Mouse (Mus musculus) heart, postnatal 14 days (tissue): ENCODE measurements around the gene Gm37240. TPM values are rescaled to one million over a fixed set of nuclear protein-coding genes. Genes with fewer than 3 reads are reported as not detected.
A peak's percentile ranks its signal among the peaks of the same experiment; 100 is the strongest.

Source experiments
- DNase-seq, 2 experiments: peaks; one replicate each; pipeline ENCODE4 v3.0.0; 2021 to 2022
- intact Hi-C: fragments of 180-260 bp; cut with DNase I; formaldehyde crosslinking; loops from one replicate; pipeline ENCODE4 v1.15.1; 2025
- total RNA-seq, 2 experiments: library from RNA; stranded (reverse); gene quantifications; 2 replicates each; pipeline ENCODE4 v1.2.3; 2021

The Gm37240 gene
- total RNA-seq, 2 experiments from 2014 or later: 39.0 to 42.7 TPM

DNA sequence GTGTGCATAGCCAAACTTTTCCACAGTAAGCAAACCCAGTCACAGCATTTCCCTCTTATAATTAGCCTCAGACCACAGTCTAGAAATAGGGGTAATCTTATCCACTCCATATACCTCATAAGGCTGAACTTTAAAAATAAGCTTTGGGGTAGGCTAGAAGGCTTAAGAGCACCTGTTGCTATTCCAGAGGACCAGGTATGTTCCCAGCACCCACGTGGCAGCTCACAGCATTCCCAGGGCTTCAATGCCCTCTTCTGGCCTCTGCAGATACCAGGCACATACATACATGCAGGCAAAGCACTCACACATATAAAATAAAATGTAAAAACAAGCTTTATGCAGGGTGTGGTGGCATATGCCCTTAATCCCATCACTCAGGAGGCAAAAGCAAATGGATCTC lies 53.7 kb downstream of the Gm37240 start:
- DNase-seq: no peak
- intact Hi-C loops: no loop called here

DNA sequence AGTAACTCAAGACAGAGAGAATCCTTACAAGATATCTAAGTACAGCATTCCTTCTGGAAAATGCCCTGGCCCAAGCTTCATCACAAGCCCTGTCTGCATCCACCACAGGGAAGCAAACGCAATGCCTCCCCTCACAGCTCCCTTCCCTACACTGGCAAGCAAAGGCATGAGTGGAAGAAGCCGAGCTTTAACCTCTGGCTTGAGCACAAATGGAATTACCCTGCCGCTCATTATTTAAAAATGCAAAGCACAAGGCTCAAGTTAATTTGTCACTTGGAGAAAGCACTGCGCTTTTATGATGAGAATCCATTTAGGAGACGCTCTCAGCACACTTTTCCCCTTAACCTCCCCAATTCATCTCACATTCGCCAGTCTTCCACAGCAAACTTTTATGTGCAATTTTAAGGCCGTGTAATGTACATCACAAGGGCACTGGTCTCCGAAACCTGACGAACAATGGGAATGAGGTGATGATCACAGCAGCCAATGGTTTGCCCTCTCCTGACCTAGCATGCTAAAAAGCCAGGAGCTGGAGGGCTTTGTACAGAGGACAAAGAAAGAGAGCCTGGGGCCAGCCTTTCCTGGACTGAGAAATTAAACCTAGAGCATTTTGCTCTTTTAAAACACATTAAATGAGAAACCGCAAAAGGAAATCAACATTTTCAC lies 54.7 kb downstream of the Gm37240 start:
- intact Hi-C loops: no loop called here
- no peak for DNase-seq

DNA sequence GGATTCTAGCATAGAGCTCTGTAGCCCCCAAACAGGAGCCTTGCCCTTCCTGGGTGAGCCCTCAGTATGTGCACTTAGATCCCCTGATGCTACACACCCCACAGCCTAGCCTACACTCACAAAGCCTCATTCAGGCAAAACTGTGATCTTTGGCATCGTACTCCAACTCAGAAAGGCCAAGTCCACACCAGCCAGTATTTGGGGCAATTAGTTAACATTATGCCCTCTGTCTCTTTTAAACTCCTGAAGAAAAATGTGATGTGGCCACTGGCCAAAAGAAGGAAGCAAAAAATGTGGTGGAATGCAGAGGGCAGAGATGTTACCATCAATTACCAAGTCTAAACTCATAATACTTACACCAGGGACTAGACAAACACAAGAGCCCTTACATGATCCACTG lies 55.5 kb downstream of the Gm37240 start:
- intact Hi-C loops: no loop called here
- no peak for DNase-seq

DNA sequence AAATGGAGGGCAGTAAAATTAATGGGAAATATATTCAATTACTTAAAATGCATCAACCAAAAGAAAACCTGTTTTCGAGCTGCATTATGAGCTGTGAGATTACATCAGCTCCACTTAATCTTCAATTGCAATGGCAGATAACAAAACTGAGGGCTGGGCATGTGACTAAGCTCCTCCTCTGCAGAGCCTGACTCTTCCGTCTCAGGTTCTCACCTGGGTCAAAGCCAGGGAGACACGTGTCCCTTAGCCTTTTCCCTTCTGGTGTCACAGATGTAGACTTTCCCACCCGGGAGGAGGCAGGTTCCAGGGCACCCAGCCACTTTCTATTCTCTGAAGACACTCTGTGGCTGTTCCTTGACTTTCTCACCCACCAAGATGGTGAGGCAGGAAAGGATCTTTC lies 58.3 kb downstream of the Gm37240 start:
- DNase-seq: peak in 1 of 2 experiments; percentile 7
- intact Hi-C loops: no loop called here

DNA sequence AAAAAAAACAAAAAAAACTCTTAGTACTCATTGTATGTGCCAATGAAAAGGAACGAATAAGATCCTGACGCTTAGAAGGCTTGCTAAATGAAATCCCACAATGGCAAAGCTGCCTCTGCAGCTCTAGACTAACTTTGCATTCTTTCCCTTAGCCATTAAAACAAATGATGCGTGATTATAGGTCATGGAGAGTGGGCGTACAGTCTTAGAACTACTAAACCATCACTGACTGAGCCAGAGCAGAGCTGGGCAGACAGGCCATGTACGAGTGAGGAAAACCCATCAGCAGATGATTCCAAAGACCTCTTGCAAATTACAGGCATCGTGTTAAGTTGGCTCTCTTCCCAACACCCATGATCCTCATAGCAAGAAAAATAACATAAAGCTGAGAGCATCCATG lies 59.5 kb downstream of the Gm37240 start:
- intact Hi-C loops: no loop called here
- no peak for DNase-seq

DNA sequence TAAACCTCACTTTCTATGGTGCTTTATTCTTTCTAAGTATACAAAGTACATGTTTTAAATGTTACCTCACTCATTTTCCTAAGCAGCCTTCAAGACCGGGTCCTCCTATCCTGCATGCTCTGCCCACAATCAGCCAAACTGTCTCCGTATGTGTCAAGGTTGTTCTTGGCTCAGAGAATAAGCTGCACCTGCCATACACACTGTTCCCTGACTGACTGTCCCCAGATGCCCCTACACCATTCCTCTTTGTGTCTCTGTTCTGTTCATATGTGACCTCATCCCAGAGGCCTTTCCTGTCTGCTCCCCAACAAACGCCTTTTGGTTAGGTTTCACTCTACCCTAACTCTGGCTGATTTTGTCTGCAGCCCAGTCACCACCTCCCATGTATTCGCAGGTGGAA lies 60.0 kb downstream of the Gm37240 start:
- intact Hi-C loops: no loop called here
- peak; percentile 7 to 23 for DNase-seq

DNA sequence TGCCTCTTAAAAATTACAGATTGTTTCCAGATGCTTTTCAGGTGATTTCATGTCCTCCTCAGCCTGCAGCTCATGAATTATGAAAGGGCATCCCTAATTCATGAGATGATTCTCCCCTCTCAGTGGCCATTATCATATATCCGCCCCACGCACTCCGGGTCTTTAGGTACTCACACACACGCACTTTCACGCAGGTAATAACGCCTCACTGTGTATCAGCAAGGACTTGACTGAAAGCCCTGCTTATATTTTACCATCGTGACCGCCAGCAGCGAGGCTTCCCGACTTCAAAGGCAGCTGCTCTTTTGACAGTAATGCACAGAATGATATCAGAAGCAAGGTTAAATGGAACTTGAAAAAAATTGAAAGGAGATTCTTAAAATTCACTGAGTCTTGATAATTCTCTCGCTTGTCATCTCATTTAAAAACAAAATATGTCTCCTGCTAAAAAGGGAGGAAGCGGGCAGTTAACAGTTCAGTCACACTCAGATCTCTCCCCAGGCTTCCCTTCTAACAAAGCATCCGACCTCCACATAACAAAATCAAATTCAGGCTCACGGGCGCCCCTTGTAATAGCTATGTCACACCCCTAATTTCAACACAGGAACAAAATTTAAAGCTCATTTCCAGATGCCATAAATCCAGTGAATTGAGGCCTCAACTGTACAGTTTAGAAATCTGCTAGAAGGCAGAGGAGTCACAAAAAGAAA lies 66.3 kb downstream of the Gm37240 start:
- intact Hi-C loops: no loop called here
- no peak for DNase-seq

DNA sequence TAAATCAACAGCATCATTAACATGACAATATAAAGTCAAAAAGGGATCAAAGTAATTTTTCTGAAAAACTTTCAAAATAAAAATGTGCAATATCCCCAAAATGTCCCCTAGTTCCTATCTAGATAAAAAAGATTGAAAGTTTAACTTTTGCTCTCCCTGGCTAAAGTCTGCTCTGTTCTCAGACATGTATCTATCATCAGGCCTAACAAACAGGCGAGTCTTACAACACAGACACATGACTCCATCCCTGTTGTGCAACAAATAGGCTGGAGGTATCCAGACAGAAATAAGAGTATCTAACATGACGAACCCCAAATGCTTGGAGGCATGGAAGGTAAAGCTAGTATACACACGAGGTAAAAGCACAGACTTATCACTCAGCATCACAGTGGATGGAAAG lies 68.0 kb downstream of the Gm37240 start:
- no peak for DNase-seq
- intact Hi-C loops: no loop called here

DNA sequence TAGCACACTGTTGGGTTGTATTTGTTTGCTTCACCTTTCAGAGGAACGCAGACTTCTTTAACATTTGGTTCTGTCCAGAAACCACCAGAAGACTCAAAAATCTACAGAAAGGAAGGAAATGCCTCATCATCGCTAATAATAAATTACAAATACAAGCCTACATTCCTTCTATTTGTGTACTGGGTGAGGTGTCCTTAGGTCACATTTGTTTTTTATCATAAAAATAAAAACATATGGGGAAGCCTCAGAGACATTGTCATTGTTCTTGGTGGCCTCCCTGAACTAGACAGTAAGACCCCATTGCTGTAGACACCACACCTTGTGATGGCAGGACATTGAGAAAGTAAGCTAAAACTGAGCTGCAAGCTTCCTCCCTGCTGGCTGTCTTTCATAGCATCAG lies 70.1 kb downstream of the Gm37240 start, which contains the start of gene Fam160a1:
Gene Fam160a1, minus strand, starts transcription at position 101 of the 400 bp plus-strand sequence.
- intact Hi-C loops: no loop called here
- no peak for DNase-seq

DNA sequence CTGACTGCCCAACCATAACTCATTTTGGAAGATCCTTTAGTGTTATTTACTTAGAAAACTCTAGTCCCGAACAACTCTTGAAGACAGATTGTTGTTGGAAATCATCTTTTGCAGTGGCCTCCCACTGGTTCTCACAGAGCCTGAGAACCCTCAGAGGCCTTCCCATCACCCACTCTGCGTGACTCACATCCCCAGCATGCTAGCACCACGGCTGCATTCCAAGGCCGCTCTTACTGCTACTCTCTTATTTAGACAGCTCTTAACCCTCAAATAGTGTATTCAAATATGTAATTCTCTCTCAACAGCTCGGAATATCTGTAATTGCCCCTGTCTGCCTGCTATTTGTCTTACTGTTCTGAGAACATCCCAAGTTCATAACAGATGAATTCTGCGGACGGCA lies 73.1 kb downstream of the Gm37240 start:
- intact Hi-C loops: no loop called here

DNA sequence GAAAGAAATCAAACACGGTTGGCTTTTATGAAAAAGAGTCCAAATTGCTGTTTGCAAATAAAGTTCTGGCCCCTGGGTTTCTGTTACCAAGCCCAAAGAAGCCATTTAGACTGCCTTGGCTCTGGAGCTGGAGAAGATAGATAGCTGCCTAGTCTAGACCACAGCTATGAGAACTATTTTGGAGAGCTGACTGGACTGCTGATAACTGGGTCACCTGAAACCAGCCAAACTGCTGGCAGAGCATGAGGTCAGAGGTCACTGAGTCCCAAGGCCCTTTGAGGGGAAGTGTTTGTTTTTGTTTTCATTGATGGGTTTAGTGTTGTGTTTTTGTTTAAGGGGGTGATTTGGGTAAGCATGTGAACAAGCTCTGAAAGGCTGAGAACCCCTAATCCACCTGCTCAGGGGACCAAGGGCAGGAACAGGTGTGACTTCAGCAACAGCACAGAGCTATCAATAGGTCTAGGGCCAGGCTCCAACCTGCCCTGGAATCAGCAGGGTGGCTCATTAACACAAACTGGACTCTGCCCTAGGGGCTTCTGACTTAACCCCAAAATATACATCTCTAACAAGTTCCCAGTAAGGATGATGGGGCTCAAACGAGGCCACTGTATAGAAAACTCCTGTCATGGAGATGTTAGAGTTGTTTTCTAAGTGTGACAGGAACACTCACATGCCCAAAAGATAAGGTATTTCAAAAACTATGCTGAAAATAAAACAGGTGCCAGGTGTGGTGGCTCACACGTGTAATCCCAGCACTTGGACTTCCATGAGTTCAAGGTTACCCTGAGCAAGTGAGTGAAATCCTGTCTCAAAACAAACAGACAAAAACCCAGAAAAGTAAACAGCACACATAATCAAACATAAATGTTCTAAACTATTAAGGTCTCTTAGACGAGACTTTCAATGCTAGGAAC lies 74.0 kb downstream of the Gm37240 start:
- intact Hi-C loops: no loop called here
- peak in 1 of 2 experiments; percentile 10 for DNase-seq

More for the DNA sequence above, 73.1 kb downstream of the Gm37240 start:
- DNase-seq: peak in 1 of 2 experiments; percentile 47

DNA sequence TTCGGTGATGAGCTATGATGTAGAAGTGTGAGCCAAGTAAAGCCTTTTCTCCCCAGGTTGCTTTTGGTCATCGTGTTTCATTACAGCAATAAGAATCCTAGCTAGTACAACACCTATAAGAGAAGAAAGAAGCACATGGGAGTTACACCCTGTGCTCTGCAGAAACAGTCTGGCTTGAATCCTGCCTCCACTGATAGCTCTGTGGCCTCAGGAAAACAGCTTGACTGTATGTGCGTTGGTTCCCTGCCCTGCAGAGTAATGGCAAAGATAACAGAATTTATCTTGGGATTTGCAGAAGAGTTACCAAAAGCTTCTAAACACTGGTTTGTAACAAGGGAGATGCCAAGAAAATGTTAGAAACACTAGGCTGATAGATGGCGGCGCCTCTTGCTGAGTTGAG lies 75.3 kb downstream of the Gm37240 start:
- intact Hi-C loops: no loop called here
- DNase-seq: no peak

DNA sequence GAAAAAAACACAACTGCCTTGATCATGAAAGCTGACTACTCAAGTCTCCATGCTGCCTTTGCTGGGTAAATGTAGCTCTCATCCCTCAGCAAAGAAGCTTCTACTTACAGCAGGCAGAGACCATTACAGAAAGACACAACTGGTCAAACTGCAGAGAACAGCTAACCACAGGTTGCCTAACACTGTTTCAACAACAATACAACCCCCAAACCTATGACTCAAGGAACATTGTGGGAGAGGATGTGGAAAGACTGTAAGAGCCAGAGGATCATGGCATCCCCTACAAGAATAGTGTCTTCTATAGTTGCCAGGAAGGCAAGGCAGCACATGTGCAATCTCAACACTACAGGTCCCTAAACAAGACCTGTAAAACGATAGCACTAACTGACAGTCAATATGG lies 94.2 kb downstream of the Gm37240 start:
- no peak for DNase-seq
- intact Hi-C loops: no loop called here

DNA sequence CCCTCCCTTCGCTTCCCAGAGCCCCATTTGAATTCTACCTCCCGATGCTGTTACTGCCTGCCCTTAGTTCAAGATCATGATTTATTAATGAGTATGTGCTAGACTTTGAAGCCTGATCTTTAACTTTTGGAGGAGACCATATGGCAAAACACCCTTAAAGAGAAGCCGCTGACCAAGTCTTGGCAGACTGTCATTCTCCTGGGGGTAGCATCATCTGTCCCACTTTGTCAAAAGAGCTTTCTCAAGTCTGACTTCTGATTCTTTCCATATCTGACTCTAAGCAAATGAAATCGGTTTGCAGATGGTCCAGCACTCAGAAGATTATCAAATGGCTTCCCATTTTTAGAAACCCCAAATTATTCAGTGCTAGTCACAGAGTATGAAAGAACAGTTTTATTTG lies 97.6 kb downstream of the Gm37240 start:
- no peak for DNase-seq
- intact Hi-C loops: no loop called here

DNA sequence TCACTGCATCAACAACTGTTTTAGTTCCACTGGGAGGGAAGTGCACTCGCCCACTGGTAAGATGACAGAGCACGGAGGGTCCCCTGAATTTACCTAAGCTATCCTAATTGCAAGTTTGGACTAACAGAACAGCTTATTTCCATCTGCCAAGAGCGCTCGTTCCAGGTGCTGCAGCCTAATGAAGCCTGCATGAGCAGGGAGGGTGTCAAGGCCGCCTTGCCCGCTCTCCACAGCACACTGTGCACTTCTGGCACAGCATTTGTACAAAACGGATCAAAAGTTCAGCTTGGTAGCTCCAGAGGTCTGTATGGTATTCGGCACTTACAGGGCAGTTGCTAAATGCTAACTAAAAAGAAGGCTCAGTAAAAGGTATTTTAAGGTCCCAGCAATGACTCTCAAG lies 100.8 kb downstream of the Gm37240 start:
- intact Hi-C loops: no loop called here

DNA sequence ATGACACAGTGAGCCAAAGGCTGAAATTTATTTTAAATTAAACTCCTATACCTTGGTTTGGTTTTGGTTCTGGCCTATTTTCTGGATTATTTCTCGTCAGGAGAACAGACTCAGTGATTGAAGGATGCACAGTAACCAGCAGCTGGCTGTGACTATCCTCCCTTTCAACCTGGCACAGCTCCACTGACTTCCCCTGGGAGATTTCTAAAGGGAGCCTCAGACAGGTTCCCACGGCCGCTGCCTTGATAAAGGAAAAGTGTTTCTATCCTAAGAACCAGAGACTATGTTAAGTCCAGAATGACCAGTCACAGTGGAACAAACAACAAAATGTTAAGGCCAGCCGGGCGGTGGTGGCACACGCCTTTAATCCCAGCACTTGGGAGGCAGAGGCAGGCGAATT lies 106.4 kb downstream of the Gm37240 start:
- intact Hi-C loops: no loop called here
- peak; percentile 49 to 50 for DNase-seq

More for the DNA sequence above, 100.8 kb downstream of the Gm37240 start:
- no peak for DNase-seq

DNA sequence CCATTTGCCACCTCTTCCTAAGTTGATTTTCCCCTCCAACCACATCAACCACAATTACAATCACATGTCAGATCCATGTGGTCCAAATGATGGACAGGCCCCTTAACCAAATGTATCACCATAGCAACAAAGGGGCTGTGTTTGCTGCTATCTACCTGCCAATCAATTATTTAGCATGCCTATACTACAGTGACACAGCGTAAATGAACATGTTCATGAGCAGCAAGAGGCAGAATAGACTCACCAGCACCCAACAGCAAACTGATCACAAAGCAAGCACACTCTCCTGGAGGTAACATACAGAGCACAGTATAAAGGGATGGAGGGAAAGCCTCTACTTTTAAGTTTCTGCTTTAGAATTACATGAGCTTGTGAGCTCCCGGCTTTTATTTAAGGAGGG lies 107.0 kb downstream of the Gm37240 start:
- intact Hi-C loops: no loop called here

DNA sequence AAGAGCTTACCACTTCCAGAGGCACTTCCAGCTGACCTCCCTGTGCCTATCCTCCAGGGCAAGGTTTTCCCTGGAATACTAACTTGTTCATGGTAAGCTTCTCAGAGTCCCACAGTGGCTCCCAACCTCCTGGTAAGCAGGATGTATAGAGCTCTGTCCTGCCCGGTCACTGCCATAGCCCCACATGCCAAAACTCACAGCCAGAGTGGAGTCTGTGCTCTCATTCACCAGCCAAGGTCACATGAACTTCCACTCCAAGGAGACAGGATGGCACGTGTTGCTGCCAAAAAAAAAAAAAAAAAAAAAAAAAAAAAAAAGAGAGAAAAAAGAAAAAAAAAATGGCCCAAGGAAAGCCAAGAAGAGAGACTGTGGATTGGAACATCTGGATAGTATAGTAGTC lies 109.5 kb downstream of the Gm37240 start:
- intact Hi-C loops: no loop called here
- DNase-seq: no peak

More for the DNA sequence above, 107.0 kb downstream of the Gm37240 start:
- no peak for DNase-seq

DNA sequence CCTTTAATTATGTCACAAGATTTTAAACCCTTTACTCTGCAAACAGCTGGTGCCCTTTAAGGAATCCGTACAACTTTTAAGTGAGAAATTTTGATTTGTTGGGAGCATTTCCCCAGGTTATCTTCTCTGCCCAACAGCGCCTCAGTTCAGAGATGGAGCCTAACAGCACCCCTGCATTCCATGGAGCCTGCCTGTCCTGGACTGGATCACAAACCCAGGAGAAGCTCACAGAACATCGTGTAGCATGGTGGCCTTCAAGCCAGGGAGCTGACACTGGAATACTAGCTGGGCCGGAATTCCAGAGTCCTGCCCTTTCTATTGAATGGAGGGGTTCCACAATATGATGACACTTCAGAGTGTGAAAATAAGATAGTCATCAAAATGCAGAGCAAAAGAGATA lies 110.0 kb downstream of the Gm37240 start:
- intact Hi-C loops: no loop called here
- no peak for DNase-seq

DNA sequence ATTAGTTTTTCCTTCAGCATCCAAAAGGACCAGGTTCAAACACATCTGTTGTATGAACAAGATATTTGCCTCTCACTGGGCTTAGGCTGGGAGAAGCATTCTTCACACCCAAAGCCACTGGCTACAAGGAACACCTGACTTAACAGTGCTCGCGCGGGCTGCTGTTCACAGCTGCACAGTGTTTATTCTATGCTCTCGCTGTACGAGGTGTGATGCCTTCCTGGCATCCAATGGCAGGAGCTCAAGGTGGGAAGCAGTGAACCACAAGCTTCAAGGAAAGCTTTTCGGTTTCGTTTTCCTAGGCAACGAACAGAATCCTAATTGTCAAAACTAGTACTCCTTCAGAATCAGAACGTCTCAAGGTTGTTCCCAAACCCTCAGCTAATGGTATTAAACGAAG lies 110.6 kb downstream of the Gm37240 start:
- DNase-seq: no peak
- intact Hi-C loops: no loop called here

DNA sequence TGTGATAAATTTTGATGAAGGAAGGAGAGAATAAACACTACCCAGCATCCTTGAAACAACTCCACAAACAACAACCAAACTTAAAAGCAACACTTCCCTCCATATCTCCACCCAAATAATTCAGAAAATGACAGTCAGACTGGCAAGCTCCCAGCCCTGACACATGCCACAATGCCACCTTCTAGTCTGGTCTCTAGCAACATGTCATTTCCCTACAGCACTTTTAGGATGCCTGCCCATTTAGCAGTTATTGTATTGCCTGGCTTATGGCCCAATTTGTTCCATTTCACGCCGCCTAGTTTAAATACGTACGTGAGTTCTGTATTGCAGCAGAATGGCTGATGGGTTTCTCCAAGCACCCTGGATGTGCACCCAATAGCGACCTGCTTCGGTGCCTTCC lies 111.2 kb downstream of the Gm37240 start:
- no peak for DNase-seq
- intact Hi-C loops: no loop called here
